Mouse (Mus musculus): Measurements from ENCODE around the gene Pspn. TPM values are rescaled to one million over a fixed set of nuclear protein-coding genes. Genes with fewer than 3 reads are reported as not detected.

Gene Pspn
- polyA plus RNA-seq, 1 experiment from 2014 or later: not detected

GRCm38 (mm10) chr17:56954871-56955270 is 44.9 kb downstream of the Pspn start:
- Histone ChIP-seq H3K27me3 (no peaks in the 10 kb centered on the region; the same call in 1 of the 2 replicates), H3K9ac (no peak overlapping the region), H3K4me3 (no peak overlapping the region), H3K36me3 (no peaks in the 10 kb centered on the region), H3K4me1 (no peaks in the 10 kb centered on the region), H3K4me2 (replicated peaks) (no peak overlapping the region), H3K27ac (no peak overlapping the region), H3K9me3 (no peaks in the 10 kb centered on the region)
- WGBS: 81% methylated on average over 7 of the region's 7 CpGs
- no peak for ATAC-seq (ENCODE audit: insufficient number of reproducible peaks, insufficient read depth, low FRiP score, low TSS enrichment)

GRCm38 (mm10) chr17:56952639-56953038 is 47.2 kb downstream of the Pspn start:
- no peaks in the 10 kb centered on the region for H3K9me3 ChIP-seq
- H3K9ac ChIP-seq: no peak overlapping the region
- no peak for ATAC-seq (ENCODE audit: insufficient number of reproducible peaks, insufficient read depth, low FRiP score, low TSS enrichment)
- no peaks in the 10 kb centered on the region for H3K4me1 ChIP-seq
- no peak overlapping the region for H3K4me2 ChIP-seq (replicated peaks)
- no peak overlapping the region for H3K27ac ChIP-seq
- no peaks in the 10 kb centered on the region; the same call in 1 of the 2 replicates for H3K27me3 ChIP-seq
- H3K36me3 ChIP-seq: no peaks in the 10 kb centered on the region
- 91% methylated on average over 1 of the region's 1 CpGs for WGBS
- H3K4me3 ChIP-seq: no peak overlapping the region

- WGBS: 11% methylated on average over 3 of the region's 3 CpGs
- Histone ChIP-seq H3K9me3 (no peaks in the 10 kb centered on the region), H3K4me1 (no peaks in the 10 kb centered on the region), H3K36me3 (no peaks in the 10 kb centered on the region), H3K4me2 (replicated peaks) (no peak overlapping the region), H3K27me3 (no peaks in the 10 kb centered on the region; the same call in 1 of the 2 replicates), H3K4me3 (no peak overlapping the region), H3K9ac (no peak overlapping the region), H3K27ac (no peak overlapping the region)
- no peak for ATAC-seq (ENCODE audit: insufficient number of reproducible peaks, insufficient read depth, low FRiP score, low TSS enrichment)
Observed at GRCm38 (mm10) chr17:56950915-56951314, 48.9 kb downstream of the Pspn start.

Other genes starting within 250 kb of the Pspn start
- gene Nrtn, start 242.5 kb downstream of the Pspn start, polyA plus RNA-seq (2016; fragmentation: Nextera tagmentation; extraction: Ambion mirVana): 10.9 and 11.9 TPM in 2 replicates
- gene Dus3l, start 235.3 kb downstream of the Pspn start, polyA plus RNA-seq (2016; fragmentation: Nextera tagmentation; extraction: Ambion mirVana): 44.1 and 47.2 TPM in 2 replicates
- 1.4 TPM in 2 replicates for gene Prr22, start 229.8 kb downstream of the Pspn start, polyA plus RNA-seq (2016; fragmentation: Nextera tagmentation; extraction: Ambion mirVana)
- gene Rfx2, start 169.0 kb downstream of the Pspn start, polyA plus RNA-seq (2016; fragmentation: Nextera tagmentation; extraction: Ambion mirVana): 5.5 and 5.7 TPM in 2 replicates
- not detected in 2 replicates for gene Acsbg2, start 125.6 kb downstream of the Pspn start, polyA plus RNA-seq (2016; fragmentation: Nextera tagmentation; extraction: Ambion mirVana)
- 0.42 and 0.51 TPM in 2 replicates for gene 1700061G19Rik, start 124.5 kb downstream of the Pspn start, polyA plus RNA-seq (2016; fragmentation: Nextera tagmentation; extraction: Ambion mirVana)
- gene Mllt1, start 64.6 kb downstream of the Pspn start, polyA plus RNA-seq (2016; fragmentation: Nextera tagmentation; extraction: Ambion mirVana): 95.6 and 97.2 TPM in 2 replicates
- gene Acer1, start 17.9 kb downstream of the Pspn start, polyA plus RNA-seq (2016; fragmentation: Nextera tagmentation; extraction: Ambion mirVana): not detected in 2 replicates
- gene Clpp, start 9.7 kb downstream of the Pspn start, polyA plus RNA-seq (2016; fragmentation: Nextera tagmentation; extraction: Ambion mirVana): 147 and 165 TPM in 2 replicates
- 38.5 and 41.4 TPM in 2 replicates for gene Alkbh7, start 2.7 kb downstream of the Pspn start, polyA plus RNA-seq (2016; fragmentation: Nextera tagmentation; extraction: Ambion mirVana)
- gene Gtf2f1, start 11.3 kb upstream of the Pspn start, polyA plus RNA-seq (2016; fragmentation: Nextera tagmentation; extraction: Ambion mirVana): 62.0 and 63.4 TPM in 2 replicates
- gene Gm17949, start 11.5 kb upstream of the Pspn start, polyA plus RNA-seq (2016; fragmentation: Nextera tagmentation; extraction: Ambion mirVana): 0.32 and 0.70 TPM in 2 replicates
- gene Khsrp, start 31.5 kb upstream of the Pspn start, polyA plus RNA-seq (2016; fragmentation: Nextera tagmentation; extraction: Ambion mirVana): 63.4 and 66.4 TPM in 2 replicates
- gene Slc25a41, start 41.6 kb upstream of the Pspn start, polyA plus RNA-seq (2016; fragmentation: Nextera tagmentation; extraction: Ambion mirVana): 0.13 TPM in 1 of 2 replicates, not detected in the other
- 5.0 and 5.2 TPM in 2 replicates for gene Crb3, start 59.1 kb upstream of the Pspn start, polyA plus RNA-seq (2016; fragmentation: Nextera tagmentation; extraction: Ambion mirVana)
- 10.1 TPM in 2 replicates for gene Slc25a23, start 59.8 kb upstream of the Pspn start, polyA plus RNA-seq (2016; fragmentation: Nextera tagmentation; extraction: Ambion mirVana)
- gene Dennd1c, start 78.5 kb upstream of the Pspn start, polyA plus RNA-seq (2016; fragmentation: Nextera tagmentation; extraction: Ambion mirVana): 1.4 and 3.2 TPM in 2 replicates
- 31.9 and 35.5 TPM in 2 replicates for gene Tubb4a, start 87.8 kb upstream of the Pspn start, polyA plus RNA-seq (2016; fragmentation: Nextera tagmentation; extraction: Ambion mirVana)
- 7.8 and 9.6 TPM in 2 replicates for gene Tnfsf9, start 105.3 kb upstream of the Pspn start, polyA plus RNA-seq (2016; fragmentation: Nextera tagmentation; extraction: Ambion mirVana)
- 0.19 TPM in 1 of 2 replicates, not detected in the other for gene Cd70, start 149.8 kb upstream of the Pspn start, polyA plus RNA-seq (2016; fragmentation: Nextera tagmentation; extraction: Ambion mirVana)
- gene Tnfsf14, start 194.2 kb upstream of the Pspn start, polyA plus RNA-seq (2016; fragmentation: Nextera tagmentation; extraction: Ambion mirVana): 0.09 and 0.24 TPM in 2 replicates
- 0.37 and 0.56 TPM in 2 replicates for gene C3, start 228.1 kb upstream of the Pspn start, polyA plus RNA-seq (2016; fragmentation: Nextera tagmentation; extraction: Ambion mirVana)
- 28.8 and 31.9 TPM in 2 replicates for gene Gpr108, start 248.4 kb upstream of the Pspn start, polyA plus RNA-seq (2016; fragmentation: Nextera tagmentation; extraction: Ambion mirVana)
- gene Trip10, start 249.4 kb upstream of the Pspn start, polyA plus RNA-seq (2016; fragmentation: Nextera tagmentation; extraction: Ambion mirVana): 33.8 and 35.6 TPM in 2 replicates